ENCODE assay signal across 8 mouse cellular contexts in genomic region chr8:95807861-95808260, GRCm38 (mm10). TPM values are rescaled to one million over a fixed set of nuclear protein-coding genes. Genes with fewer than 3 reads are reported as not detected.
A peak's percentile ranks its signal among the peaks of the same experiment; 100 is the strongest.
DNase-seq lines count a peak whose midpoint lies in the region; ATAC-seq and TF ChIP-seq lines count a peak whose summit lies in the region.

No protein-coding gene starts in this region.

- no peaks in the 10 kb centered on the region for H3K9me3 ChIP-seq in hindbrain, postnatal 0 days (ENCODE audit: low read length)

- intact Hi-C loops in gastrocnemius, adult 2 months (cut with DNase I), result loop anchor here (2.0 to 5.0 kb wide), 2 partner anchors 25 to 176 kb away; partner anchors contain the start of gene Gins3
- intact Hi-C loops in left cerebral cortex, adult 2 months (cut with DNase I), result loop anchor here (1.0 to 2.0 kb wide), 2 partner anchors 45 to 81 kb away; partner anchors contain the start of genes Got2 and Slc38a7

- ATAC-seq in common myeloid progenitor, adult 5-6 weeks (replicated peaks; ENCODE audit: low read depth, poor library complexity, severe bottlenecking), result peak; percentile 82
- peak; percentile 94 for ATAC-seq in hindbrain, postnatal 0 days
- ATAC-seq in megakaryocyte, adult 5-6 weeks (ENCODE audit: poor library complexity, severe bottlenecking), result peak; percentile 81

- peak overlapping the region; percentile 99 for H3K4me3 ChIP-seq in gastrocnemius, adult 2 months
- H3K4me3 ChIP-seq in hindbrain, postnatal 0 days (ENCODE audit: low read length), result peak overlapping the region; percentile 98
- H3K4me3 ChIP-seq in left cerebral cortex, adult 2 months, result peak overlapping the region; percentile 91

- peaks cover 10% of the 10 kb centered on the region for H3K4me1 ChIP-seq in hindbrain, postnatal 0 days (ENCODE audit: insufficient read depth, low read length)

- under 1% methylated on average over 20 of the region's 20 CpGs for WGBS in hindbrain, postnatal 0 days

- H3K36me3 ChIP-seq in hindbrain, postnatal 0 days (ENCODE audit: insufficient read depth, low read length), result no peaks in the 10 kb centered on the region

- no peak for TF ChIP-seq CTCF in gastrocnemius, adult 2 months (IDR thresholded peaks at IDR 0.05)
- no peak for TF ChIP-seq CTCF in hindbrain, postnatal 0 days (IDR thresholded peaks at IDR 0.05; ENCODE audit: low read depth)
- no peak for TF ChIP-seq CTCF in left cerebral cortex, adult 2 months (IDR thresholded peaks at IDR 0.05)

- peak overlapping the region; percentile 97 for H3K9ac ChIP-seq in hindbrain, postnatal 0 days (replicated peaks; ENCODE audit: low read length)

- no peaks in the 10 kb centered on the region for H3K27me3 ChIP-seq in hindbrain, postnatal 0 days (ENCODE audit: insufficient read depth, low read length)

- peak overlapping the region; percentile 96 for H3K27ac ChIP-seq in gastrocnemius, adult 2 months
- peak overlapping the region; percentile 96 for H3K27ac ChIP-seq in hindbrain, postnatal 0 days
- peak overlapping the region; percentile 92 for H3K27ac ChIP-seq in left cerebral cortex, adult 2 months

- peak overlapping the region; percentile 92 for H3K4me2 ChIP-seq in hindbrain, postnatal 0 days (ENCODE audit: low read depth, low read length)

- peak; percentile 98 for DNase-seq in ZHBTc4 (ENCODE audit: low read depth, low spot score)
- peak; percentile 95 for DNase-seq in gastrocnemius, adult 2 months
- peak; percentile 98 for DNase-seq in hindbrain, postnatal 0 days (ENCODE audit: low spot score)
- peak; percentile 87 to 92 for DNase-seq in left cerebral cortex, adult 2 months (ENCODE audit: extremely low spot score in 1 of 2, low spot score in 2 of 2)
- DNase-seq in right cerebral cortex, adult 2 months (ENCODE audit: low spot score in 2 of 2), result peak; percentile 94 to 98
- DNase-seq in urinary bladder, postnatal 14 days (ENCODE audit: low spot score), result peak; percentile 93

RNA-seq across cellular contexts. Expression of gene Cnot1, which starts 0.6 kb away (rescaled TPM):
- 172 and 219 TPM in 2 replicates for total RNA-seq in common myeloid progenitor, adult 5-6 weeks (2017)
- total RNA-seq in gastrocnemius, adult 2 months (2021), result 10 to 100 TPM; 66.3 to 71.1 TPM
- total RNA-seq in hindbrain, postnatal 0 days (2014; rRNA removed), result 123 and 141 TPM in 2 replicates
- polyA plus RNA-seq in hindbrain, postnatal 0 days (2015; fragmentation: Nextera tagmentation; extraction: Ambion mirVana), result 23.0 and 25.4 TPM in 2 replicates
- 100 to 1,000 TPM; 118 to 123 TPM for total RNA-seq in left cerebral cortex, adult 2 months (2021)
- 174 and 179 TPM in 2 replicates for total RNA-seq in megakaryocyte, adult 5-6 weeks (2015)
- 107 and 144 TPM in 2 replicates for total RNA-seq in megakaryocyte, adult 5-6 weeks (2017)

RNA-seq across cellular contexts. Expression of gene Sap18b, which starts 17.3 kb away (rescaled TPM):
- total RNA-seq in common myeloid progenitor, adult 5-6 weeks (2017), result 290 and 291 TPM in 2 replicates
- 10 to 100 TPM; 77.5 to 78.4 TPM for total RNA-seq in gastrocnemius, adult 2 months (2021)
- total RNA-seq in hindbrain, postnatal 0 days (2014; rRNA removed), result 31.2 and 57.4 TPM in 2 replicates
- polyA plus RNA-seq in hindbrain, postnatal 0 days (2015; fragmentation: Nextera tagmentation; extraction: Ambion mirVana), result 325 and 342 TPM in 2 replicates
- total RNA-seq in left cerebral cortex, adult 2 months (2021), result 10 to 100 TPM; 78.6 to 80.1 TPM
- 89.7 and 139 TPM in 2 replicates for total RNA-seq in megakaryocyte, adult 5-6 weeks (2015)
- 222 and 239 TPM in 2 replicates for total RNA-seq in megakaryocyte, adult 5-6 weeks (2017)

RNA-seq across cellular contexts. Expression of gene Slc38a7, which starts 45.5 kb away (rescaled TPM):
- total RNA-seq in common myeloid progenitor, adult 5-6 weeks (2017), result 1.4 and 2.9 TPM in 2 replicates
- total RNA-seq in gastrocnemius, adult 2 months (2021), result 1 to 10 TPM; 6.7 to 6.8 TPM
- 29.8 and 35.6 TPM in 2 replicates for total RNA-seq in hindbrain, postnatal 0 days (2014; rRNA removed)
- polyA plus RNA-seq in hindbrain, postnatal 0 days (2015; fragmentation: Nextera tagmentation; extraction: Ambion mirVana), result 19.6 and 21.6 TPM in 2 replicates
- 10 to 100 TPM; 26.0 to 26.2 TPM for total RNA-seq in left cerebral cortex, adult 2 months (2021)
- 8.0 and 10.0 TPM in 2 replicates for total RNA-seq in megakaryocyte, adult 5-6 weeks (2015)
- 9.1 and 11.7 TPM in 2 replicates for total RNA-seq in megakaryocyte, adult 5-6 weeks (2017)

Comparison
In these comparisons a context has a peak if more than half of its experiments do, and no peak if none do; other contexts are left out.
1. Peak in every context shown above with its lines: DNase-seq, ATAC-seq, H3K4me3 ChIP-seq and H3K27ac ChIP-seq.